Mouse (Mus musculus): ENCODE measurements at regions not wholly inside any gene's neighbourhood (a gene's known extent, or its start where the extent isn't known, plus 50 kb on each side); places are given as distances from the start of the nearest gene placed in this dataset.

DNA sequence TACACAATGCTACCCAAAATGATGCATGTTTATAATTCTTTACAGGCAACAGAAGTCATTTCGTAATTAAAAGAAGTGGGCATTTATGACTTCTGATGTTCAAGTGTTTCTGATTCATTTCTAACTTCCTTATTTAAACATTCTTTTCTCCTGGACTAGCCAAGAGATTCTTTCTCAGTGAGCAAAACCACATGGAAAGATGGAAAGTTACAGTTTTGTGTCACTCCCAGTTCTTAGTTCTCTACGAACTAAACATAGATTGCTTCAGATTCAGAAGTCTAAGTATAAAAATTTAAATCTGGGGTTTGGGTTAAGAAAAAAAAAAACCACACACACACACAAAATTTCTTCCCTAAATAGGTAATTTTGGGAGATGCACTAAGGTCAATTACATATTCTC lies 288.0 kb upstream of the Paip1 start:
- no peak for DNase-seq (ENCODE audit: low spot score)

DNA sequence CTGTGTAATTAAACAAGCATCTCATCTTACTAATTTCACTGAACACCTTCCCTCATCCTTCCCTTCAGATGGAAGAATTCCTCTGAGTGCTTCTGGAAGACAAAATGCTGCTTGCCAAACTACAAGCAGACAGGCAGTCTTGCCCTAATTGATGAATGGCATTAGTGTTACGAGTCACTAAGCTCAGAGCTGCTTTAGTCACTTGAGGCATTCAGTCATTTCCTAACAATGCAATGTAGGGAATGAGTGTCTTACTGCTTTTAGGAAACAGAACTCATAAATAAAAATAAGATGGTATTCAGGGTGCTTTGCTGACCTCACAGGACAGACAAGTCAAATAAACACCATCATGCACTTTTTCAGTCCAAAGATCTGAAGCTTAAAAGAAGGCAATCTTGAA lies 285.1 kb upstream of the Paip1 start:
- no peak for DNase-seq (ENCODE audit: low spot score)

DNA sequence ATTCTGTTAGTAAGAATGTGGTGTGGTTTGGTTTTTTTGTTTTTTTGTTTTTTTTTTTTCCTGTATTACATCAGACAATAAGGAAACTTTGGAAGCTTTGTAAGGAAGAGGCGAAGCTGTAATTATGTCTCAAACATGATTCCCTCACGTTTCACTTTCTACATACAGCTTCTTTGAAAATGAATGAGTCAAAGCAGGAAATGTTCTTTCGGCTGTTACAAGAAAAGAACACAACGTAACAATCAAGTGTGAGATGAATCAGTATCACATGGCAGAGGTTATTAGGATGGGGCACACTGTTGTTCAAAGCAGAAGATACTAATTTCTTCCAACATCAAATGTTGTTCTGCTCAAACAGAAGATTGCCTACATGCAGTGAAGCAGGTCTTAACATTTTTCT lies 282.7 kb upstream of the Paip1 start:
- no peak for DNase-seq (ENCODE audit: low spot score)

DNA sequence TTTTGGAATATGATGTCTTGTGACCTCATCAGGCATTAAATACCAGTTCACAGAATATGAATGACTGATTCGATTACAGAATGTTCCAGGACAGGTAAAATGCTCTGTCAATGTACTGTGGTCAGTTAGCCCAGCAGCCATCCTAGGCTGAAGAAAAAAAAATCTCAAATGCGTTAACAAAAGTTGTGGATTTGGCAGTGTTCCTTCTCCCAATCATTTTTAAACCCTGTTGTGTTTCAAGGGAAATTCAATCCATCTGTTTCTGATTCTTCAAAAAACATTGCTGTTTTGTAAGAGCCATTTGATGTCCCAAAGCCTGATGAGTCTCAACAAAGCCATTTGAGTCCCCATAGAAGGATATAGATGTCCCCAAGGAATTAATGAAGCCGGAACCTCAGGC lies 280.7 kb upstream of the Paip1 start:
- no peak for DNase-seq (ENCODE audit: low spot score)

DNA sequence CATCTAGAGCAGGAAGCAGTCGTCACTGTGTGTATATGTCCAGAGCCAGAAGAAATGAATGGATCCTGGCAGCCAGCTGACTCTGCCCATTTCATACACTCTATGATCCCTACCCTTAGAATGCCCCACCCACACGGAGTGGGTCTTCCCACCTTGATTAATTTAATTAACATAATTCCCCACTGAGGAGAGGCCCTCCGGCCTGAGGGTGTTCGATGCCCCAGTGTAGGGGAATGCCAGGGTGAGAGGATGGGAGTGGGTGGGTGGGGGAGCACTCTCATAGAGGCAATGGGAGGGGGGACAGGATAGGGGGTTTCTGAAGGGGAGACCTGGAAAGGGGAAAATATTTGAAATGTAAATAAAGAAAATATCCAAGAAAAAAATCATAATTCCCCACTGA lies 279.3 kb upstream of the Paip1 start:
- no peak for DNase-seq (ENCODE audit: low spot score)

DNA sequence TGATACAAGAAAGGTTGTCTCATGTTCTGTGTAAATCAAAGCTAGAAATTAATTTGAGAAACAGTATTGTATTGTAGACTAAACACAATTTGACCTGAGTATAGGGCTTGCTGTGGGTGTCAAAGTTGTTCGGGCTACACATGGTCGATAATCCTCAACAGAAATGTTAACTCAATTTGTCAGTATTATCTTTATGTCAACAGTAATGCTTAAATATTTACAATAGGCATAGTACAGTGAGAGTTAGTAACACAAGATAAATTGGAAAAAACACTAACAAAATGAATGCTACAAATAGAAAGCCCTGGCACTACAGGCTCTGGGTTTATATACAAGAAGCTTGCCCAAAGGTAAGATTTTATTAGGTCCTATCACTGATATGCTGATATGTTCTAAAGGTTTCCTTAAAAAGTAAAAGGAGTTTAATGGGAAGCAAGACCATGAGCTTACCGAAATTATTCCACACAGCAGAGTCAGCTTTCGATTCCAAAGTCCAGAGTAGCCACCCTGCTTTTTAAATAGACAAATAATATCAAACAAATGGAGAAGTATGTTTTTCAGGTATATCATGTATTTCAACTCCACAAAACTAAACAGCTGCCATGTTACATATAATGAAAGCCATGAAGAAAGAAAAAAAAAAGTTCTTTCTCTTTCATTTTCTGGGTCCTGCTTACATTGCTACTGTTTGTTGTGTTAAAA lies 277.4 kb upstream of the Paip1 start:
- no peak for DNase-seq (ENCODE audit: low spot score)

DNA sequence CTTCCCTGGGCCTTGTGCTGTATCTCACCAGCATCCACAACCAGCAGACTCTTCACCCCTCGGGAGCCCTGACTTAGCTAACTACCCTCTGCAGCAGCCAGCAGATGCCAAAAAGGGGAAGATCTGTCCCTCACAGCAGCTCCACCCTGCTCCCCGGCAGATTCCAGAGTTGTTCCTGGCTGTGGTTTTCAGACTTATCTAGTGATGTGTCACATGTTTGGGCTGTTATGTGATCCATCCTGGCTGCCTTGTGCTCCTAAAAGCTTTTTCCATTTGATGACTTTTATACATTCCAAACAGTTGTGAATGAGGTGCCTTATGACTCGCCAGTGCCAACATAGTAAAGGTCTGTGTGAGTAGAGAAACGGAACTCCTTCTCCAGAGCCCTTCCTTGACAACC lies 250.6 kb upstream of the Paip1 start:
- DNase-seq (ENCODE audit: low spot score), result no peak

DNA sequence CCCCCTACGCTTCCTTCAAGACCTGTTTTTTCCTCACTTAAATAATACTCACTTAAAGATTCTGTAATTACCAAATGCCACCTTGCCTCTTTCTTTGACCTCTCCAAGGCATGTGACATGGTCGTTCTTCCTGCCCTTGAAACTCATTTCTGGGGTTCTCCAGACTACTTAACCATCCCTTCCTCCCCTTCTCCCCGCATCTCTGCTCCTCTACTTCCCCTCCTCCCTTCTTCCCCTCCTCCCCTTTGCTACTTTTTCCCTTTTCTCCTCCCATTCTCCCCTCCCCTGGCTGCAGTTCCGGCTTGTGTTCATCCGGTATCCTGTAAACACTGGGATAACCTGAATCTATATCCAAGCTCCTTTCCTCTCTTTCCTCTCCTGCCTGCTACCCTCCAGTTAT lies 250.2 kb upstream of the Paip1 start:
- no peak for DNase-seq (ENCODE audit: low spot score)

DNA sequence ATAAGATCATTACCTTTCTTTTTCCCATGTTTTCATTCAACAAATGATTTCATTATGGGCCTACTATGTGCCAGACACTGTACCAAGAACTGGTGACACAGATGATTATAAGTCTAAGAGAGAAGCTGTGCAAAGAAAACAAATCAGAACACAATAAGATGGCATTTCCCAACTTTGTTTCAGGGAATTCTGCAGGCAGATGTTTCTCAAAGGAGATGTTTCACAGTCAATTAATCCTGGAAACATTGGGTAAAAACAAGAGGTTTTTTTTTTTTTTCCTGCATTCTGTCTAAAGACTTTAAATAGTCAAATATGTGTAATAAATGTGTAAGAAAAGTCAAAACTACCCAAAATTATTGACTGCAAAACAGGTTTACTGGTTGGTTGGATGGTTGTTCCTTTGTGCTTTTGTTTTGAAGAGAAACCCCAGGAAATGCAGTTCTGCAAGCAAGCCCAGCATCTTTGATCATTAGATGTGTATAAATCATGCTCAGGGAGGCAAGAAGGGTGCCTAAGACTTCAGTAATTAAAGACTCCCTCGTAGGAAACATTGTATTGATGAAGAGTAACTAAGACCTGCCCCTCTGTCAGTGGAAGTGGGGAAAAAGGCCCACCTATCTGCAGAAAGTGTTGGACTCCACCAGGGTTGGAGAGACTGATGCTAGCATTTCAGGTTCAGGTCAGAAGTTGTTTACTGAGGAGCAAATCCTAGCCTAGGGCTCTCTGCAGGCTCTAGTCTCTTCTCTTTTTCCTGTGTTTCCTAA lies 249.1 kb upstream of the Paip1 start:
- DNase-seq (ENCODE audit: low spot score), result no peak

DNA sequence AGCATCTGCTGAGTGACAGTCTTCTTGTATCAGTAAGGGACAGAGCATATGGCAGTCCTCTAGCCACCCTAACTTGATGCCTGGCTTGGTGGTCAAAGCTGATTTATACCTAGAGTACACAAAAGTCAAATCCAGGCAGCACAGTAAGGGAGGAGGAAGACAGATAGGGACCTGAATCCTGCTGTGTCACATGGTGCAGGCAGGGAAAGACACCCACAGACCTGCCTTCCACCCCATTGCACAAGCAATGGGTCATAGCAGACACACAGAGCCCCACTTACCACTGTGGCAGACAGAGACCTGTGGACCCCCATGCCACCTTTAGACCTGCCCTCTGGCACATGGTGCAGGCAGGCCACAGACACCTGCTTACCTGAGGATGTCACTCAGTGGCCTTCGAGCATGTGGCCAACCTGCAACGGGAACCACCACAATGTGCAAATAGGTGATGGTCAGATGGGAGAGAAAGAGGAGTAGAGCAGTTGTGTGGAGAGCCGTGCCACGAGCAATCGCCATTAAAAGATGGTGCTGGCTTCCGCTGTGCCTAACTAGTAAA lies 244.0 kb upstream of the Paip1 start:
- no peak for DNase-seq (ENCODE audit: low spot score)

DNA sequence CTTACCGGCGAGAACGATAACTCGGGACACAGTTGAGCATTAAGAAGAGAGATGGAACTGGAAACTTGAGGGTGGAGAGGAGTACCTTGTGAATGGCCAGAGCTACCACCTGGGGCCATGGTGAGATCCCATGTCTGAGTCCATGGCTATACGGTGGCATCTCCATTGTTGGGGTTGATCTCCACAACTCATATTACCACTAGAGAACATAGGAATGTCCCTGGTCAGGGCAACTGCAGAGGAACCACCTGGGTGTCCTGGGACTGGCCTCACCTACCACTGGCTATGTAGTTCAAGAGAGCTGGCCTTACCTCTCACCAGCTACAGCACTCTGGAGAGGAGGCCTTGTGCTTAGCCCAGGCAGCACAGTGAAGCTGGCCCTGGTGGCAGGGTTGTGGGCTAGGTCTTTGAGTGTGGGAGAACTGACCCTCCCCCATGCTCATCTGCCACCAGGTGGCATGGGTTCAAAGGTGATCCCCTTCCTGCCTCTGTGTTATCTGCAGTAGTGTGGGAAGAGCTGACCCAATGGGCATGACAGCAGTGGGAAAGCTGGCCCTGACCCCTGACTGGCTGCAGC lies 242.7 kb upstream of the Paip1 start:
- DNase-seq (ENCODE audit: low spot score), result no peak

DNA sequence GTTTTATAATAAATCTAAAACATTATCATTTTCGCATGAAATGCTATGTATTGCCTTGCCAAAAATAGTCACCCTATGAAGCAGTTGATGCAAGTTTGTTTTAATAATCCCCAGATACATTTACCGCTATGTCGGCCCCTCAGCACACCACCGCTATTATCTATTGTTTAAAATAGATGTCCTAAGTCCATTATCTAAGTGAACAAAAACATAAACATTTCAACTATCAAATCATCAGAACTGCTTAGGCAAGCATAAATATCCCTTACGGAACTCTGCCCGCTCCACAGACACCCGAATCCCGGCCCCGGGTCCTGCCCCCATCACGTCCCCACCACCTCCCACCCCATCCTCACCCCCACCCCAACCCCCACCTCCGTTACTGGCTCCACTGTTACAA lies 196.8 kb upstream of the Paip1 start:
- DNase-seq (ENCODE audit: low spot score), result no peak

DNA sequence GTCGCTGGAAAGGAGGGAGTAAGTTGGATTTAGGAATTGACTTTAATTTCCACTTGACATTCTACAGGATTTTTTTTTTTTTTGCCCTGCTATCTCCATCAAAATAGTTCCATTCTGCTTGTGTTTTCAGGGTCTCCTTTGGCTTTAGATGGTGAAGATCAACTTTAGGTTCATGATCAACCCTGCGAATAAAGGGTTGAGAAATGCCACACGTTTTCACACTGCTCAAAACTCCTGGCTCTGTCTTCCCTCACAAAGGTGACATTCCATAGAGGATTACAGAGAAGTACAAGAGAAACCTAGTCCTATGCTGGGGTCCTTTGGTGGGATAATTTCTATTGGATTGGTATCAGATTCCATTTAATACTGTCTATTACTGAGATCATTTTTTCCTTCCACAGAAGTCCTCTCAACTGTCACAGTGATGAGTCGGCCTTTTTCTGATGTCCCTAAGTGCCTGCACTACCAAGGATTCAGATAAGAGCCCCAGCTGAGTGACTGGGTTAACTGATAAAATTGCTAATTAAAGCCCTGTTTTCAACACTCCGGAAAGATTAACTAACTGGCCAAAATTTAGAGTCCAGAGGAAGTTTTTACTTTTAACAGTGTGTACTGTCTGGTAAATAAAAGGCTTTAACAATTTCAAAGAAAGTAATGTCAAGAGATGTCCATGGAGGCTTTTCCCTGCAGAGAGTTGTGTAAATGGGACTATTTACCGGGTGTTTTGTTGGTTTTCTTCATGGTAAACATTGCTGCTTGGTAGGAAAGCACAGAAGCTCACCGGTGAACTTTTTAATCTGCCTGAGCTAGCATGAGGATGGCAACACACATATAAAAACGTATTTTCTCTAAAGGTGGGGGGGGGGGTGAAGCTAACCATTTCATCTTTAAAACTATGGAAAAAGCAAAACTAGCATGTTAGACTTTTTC lies 196.0 kb upstream of the Paip1 start:
- DNase-seq (ENCODE audit: low spot score), result no peak

DNA sequence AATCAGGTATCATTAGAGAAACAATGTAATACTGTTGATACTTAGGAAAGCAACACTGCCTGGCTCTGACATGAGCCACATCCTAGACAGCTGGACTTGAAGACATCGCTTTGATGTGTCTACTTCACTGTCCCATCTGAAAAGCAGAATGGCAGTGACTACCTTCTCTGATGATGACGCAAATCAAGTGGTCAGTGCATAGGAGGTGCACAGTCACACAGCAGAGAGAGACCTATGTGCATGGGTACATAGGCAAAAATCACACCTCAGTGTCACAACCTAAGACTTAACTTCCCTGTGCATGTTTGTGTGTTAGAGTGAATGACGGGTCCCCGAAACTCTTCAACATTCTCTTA lies 195.4 kb upstream of the Paip1 start:
- DNase-seq (ENCODE audit: low spot score), result no peak

DNA sequence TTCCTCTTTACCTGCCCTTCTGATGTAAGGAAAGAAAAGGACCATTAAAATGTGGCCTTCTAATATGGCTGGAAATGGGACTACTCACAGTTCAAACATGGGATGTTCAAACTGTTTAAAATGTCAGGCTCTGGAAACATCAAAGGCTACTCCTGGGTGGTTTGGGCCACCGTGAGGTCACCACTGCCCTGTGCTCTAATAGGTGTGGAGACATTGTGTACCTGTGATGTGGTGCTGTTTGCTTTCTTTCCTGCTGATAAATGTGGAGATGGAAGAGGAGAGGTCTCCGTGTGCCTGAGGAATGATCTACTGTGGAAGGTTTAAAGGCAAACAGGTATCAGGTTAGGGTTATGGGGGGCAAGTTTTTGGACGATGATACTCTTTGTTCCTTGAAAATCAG lies 194.5 kb upstream of the Paip1 start:
- DNase-seq (ENCODE audit: low spot score), result no peak

DNA sequence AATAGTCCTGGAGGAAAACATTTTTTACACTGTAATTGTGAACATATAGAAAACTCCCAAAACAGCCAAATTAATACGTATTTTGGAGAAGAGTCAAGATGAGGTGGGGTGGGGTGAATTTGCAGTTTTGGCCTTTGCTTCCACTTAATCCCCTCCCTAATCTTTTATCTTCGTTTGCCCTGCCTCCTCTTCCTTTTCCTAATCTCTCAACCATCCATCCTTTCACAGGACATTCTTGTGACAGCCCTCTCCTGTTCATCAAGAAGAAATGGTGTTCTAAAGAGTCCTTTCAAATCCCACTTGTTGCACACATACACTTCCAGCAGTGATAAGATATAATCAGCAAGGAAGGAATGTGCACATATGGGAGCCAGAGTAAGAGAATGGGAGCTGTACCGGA lies 186.0 kb upstream of the Paip1 start:
- no peak for DNase-seq (ENCODE audit: low spot score)

DNA sequence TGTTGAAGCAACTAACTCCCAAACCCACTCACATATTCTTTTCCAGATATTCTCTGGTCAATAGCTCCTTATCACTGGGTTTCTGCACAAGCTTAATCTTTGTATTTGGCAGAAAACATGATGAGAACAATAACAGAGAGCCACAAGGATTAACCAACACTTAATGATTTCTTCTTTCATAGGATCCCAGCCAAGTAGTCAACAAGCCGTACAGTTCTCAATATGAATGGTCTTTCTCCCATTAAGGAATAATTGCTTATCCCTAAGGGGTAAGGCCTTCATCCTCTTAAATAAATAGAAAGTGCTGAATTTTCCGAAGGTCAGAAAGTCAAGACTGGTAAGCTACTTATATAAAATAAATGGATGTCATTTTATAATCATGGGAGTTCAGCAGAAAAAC lies 181.3 kb upstream of the Paip1 start:
- no peak for DNase-seq (ENCODE audit: low spot score)

DNA sequence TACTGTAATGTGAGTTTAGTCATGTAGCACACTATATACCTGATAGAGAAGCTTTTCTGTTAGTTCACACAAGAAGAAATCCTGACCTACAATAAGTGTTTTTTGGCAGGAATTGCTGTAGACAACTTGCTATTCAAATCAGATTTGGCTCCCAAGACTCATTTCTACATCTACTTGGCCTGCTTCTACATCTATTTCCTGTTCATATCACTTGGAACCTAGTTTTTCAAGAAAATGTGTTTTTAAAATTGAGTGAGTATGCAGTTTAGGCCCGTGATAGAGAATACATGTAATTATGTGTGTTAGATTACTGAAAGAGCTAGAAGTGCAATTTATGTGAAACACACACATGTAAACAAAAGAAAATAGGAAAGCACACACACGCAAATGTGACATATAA lies 176.4 kb upstream of the Paip1 start:
- no peak for DNase-seq (ENCODE audit: low spot score)

DNA sequence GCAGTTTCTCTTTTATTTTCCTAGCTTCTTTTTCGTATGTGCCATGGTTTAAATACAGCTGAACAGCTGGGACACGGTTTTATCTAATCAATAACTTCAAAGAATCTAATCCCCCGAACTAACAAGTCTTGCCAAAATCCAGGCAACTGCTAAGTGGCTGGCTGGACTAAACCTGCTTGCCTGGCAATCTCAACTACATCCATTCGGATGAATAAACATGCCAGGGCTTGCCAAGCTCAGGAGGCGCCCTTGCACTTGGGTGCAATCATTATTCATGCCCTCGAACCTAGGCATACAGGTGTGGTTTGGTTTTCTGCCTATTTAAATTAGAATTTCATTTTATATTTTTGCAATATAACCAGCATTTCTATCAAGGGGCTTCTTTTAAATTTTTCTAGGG lies 172.1 kb upstream of the Paip1 start:
- DNase-seq (ENCODE audit: low spot score), result no peak

DNA sequence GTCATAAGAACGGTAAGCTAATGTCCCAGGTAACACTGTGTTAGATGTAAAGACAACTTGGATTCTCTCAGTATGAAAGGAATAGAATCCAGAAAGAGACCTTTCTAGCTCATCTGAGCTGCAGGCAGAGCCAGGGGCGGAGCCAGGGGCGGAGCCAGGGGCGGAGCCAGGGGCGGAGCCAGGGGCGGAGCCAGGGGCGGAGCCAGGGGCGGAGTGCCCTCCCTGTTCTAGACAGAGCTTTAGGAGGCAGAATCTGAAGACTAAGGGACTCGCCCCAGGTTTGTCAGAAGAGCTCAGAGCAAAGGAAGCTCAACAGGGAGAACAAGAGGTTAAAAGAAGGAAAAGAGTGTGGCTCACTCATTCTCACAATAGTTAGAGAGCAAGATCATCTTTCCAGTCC lies 169.9 kb upstream of the Paip1 start:
- DNase-seq (ENCODE audit: low spot score), result no peak

DNA sequence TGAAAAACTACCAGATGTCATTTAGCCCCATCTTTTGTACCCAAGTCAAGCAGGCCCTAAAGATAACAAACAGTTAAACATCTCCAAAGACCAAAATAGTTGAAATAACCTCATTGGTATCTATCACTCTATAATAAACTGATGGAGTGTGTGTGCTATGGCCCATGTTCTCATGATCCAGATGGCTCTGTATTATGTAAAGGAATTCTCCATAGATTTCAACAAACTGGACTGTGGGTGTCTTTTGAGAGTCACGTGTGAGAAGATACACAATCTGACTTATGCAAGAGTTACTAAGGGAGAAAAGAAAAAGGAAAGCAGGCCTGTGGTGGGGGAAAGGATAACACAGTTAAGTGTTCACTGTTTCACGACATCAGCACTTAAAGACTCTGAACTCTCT lies 164.8 kb upstream of the Paip1 start:
- no peak for DNase-seq (ENCODE audit: low spot score)

All from urinary bladder, adult 2 months (tissue).